Mouse (Mus musculus) midbrain, embryonic 13.5 days (tissue): ENCODE data around the gene Myo1d. TPM values are rescaled to one million over a fixed set of nuclear protein-coding genes. Genes with fewer than 3 reads are reported as not detected.

ENCODE experiments used
- ATAC-seq: fragments of 200-750 bp; cut with Nextera tagmentation; 2 replicates; pipeline ENCODE4 v1.8.0; 2017; ENCODE audit warnings: mild to moderate bottlenecking, moderate TSS enrichment, moderate library complexity
- H3K27ac ChIP-seq: fragments of 300-500 bp; sonication (generic); 2 replicates; pipeline ENCODE4 v1.5.1; 2015; ENCODE audit warnings: inconsistent platforms, mild to moderate bottlenecking, moderate library complexity
- H3K27me3 ChIP-seq: fragments of 300-500 bp; sonication (generic); 2 replicates; pipeline ENCODE4 v1.6.1; 2015; ENCODE audit warnings: mild to moderate bottlenecking, inconsistent platforms
- H3K36me3 ChIP-seq: fragments of 300-500 bp; sonication (generic); 2 replicates; pipeline ENCODE4 v1.6.1; 2015; ENCODE audit warnings: mild to moderate bottlenecking, inconsistent platforms
- H3K4me1 ChIP-seq: fragments of 300-500 bp; sonication (generic); replicated peaks from 2 replicates; pipeline ENCODE4 v1.6.1; 2015; ENCODE audit warnings: inconsistent platforms
- H3K4me2 ChIP-seq: fragments of 300-500 bp; sonication (generic); replicated peaks from 2 replicates; pipeline ENCODE4 v1.6.1; 2015; ENCODE audit warnings: moderate library complexity, mild to moderate bottlenecking, inconsistent platforms
- H3K4me3 ChIP-seq: fragments of 300-500 bp; sonication (generic); replicated peaks from 2 replicates; pipeline ENCODE4 v1.5.1; 2015; ENCODE audit warnings: mild to moderate bottlenecking, inconsistent platforms
- H3K9ac ChIP-seq: fragments of 300-500 bp; sonication (generic); replicated peaks from 2 replicates; pipeline ENCODE4 v1.6.1; 2015; ENCODE audit warnings: mild to moderate bottlenecking, inconsistent platforms
- H3K9me3 ChIP-seq: fragments of 300-500 bp; sonication (generic); 2 replicates; pipeline ENCODE4 v1.6.1; 2016; ENCODE audit warnings: mild to moderate bottlenecking, inconsistent platforms
- WGBS: fragments of 180-500 bp; shearing (Covaris S2); methylation state at CpG from one replicate; pipeline ENCODE4 v1.1.7; 2015; 5-methylcytosine and 5-hydroxymethylcytosine counted together
- polyA plus RNA-seq: library from polyadenylated mRNA; unstranded; fragments of >200 nt; fragmentation: Nextera tagmentation; extraction: Ambion mirVana; gene quantifications from 2 replicates; pipeline ENCODE4 v1.2.1, GENCODE M21; 2015

The Myo1d gene
- 1.5 and 2.1 TPM in 2 replicates for polyA plus RNA-seq

DNA sequence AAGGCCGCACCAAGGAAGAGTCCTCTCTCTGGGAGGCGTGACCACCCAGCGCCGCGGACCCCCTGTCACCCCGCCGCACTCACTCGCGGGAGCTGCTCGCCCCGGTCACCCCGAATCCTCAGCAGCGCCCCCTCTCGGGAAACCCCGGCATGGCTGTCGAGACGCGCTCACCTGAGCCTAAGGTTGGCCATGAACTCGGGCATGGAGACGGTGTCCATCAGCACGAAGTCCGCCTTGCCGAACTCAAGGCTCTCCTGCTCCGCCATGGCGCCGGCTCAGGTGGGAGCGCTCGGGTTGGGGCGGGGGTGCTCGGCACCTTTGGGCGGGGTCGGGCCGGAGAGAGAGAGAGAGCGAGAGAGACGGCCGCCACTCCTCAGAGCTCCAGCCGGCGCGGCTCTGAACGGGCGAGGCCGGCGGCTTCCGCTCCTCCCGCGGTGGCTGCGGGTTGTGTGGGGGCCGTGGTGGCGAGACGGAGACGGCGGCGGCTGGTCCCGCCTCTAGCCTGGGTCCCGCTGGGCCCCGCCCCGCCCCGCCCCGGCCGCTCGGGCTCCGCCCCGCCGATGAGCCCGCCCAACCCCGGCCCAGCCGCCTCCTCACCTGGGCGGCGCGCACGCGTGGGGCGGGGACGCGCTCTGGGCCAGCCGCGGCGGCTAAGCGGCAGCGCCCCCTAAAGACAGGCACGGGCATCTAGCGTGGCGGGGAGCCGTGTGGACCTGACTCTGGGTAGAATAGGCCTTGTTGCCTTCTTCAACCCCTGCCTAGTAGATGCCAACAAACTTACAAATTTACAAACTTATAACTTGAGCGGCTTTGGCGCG, at the start of gene Myo1d:
Gene Myo1d, minus strand, starts transcription at position 499 of the 818 bp plus-strand sequence.
- H3K36me3 ChIP-seq: no peaks in the 10 kb centered on the region
- peak within 1 kb of the TSS; percentile 86 for H3K4me2 ChIP-seq
- H3K4me3 ChIP-seq: peak within 1 kb of the TSS; percentile 68
- WGBS: under 1% methylated on average over 72 of the region's 87 CpGs
- ATAC-seq: peak; percentile 96
- no peak within 1 kb of the TSS for H3K27ac ChIP-seq
- no peaks in the 10 kb centered on the region for H3K9me3 ChIP-seq
- H3K9ac ChIP-seq: peak within 1 kb of the TSS; percentile 70
- peaks cover 6% of the 10 kb centered on the region for H3K4me1 ChIP-seq
- peaks cover 14% of the 10 kb centered on the region for H3K27me3 ChIP-seq

GRCm38 (mm10) chr11:80821794-80822193, 42.0 kb upstream of the Myo1d start:
- Histone ChIP-seq H3K27ac (no peak overlapping the region), H3K36me3 (peaks cover 19% of the 10 kb centered on the region; the same call in 1 of the 2 replicates), H3K9me3 (no peaks in the 10 kb centered on the region), H3K4me2 (no peak overlapping the region), H3K27me3 (no peaks in the 10 kb centered on the region), H3K4me1 (peaks cover 20% of the 10 kb centered on the region; the same call in 1 of the 2 replicates), H3K9ac (no peak overlapping the region), H3K4me3 (no peak overlapping the region)
- ATAC-seq: no peak
- 93% methylated on average over 9 of the region's 9 CpGs for WGBS

- WGBS: 53% methylated on average over 14 of the region's 14 CpGs
- no peak for ATAC-seq
Measured at GRCm38 (mm10) chr11:80821296-80821695, 41.5 kb upstream of the Myo1d start.

GRCm38 (mm10) chr11:80820085-80820484, 40.3 kb upstream of the Myo1d start:
- H3K36me3 ChIP-seq: peaks cover 27% of the 10 kb centered on the region
- H3K27ac ChIP-seq: no peak overlapping the region
- WGBS: 96% methylated on average over 3 of the region's 3 CpGs
- H3K4me1 ChIP-seq: peaks cover 20% of the 10 kb centered on the region; the same call in 1 of the 2 replicates
- ATAC-seq: no peak
- H3K9me3 ChIP-seq: no peaks in the 10 kb centered on the region
- no peak overlapping the region for H3K9ac ChIP-seq
- H3K27me3 ChIP-seq: no peaks in the 10 kb centered on the region
- no peak overlapping the region for H3K4me2 ChIP-seq
- H3K4me3 ChIP-seq: no peak overlapping the region

More at GRCm38 (mm10) chr11:80821296-80821695, 41.5 kb upstream of the Myo1d start:
- H3K9ac ChIP-seq: no peak overlapping the region
- H3K4me2 ChIP-seq: no peak overlapping the region
- peaks cover 19% of the 10 kb centered on the region; the same call in 1 of the 2 replicates for H3K36me3 ChIP-seq
- no peak overlapping the region for H3K27ac ChIP-seq
- no peak overlapping the region for H3K4me3 ChIP-seq
- no peaks in the 10 kb centered on the region for H3K9me3 ChIP-seq
- H3K27me3 ChIP-seq: no peaks in the 10 kb centered on the region
- H3K4me1 ChIP-seq: peaks cover 20% of the 10 kb centered on the region; the same call in 1 of the 2 replicates

- peak; percentile 48; the same call in 1 of the 2 replicates for ATAC-seq
- 43% methylated on average over 11 of the region's 11 CpGs for WGBS
- H3K36me3 ChIP-seq: peaks cover 39% of the 10 kb centered on the region
Measured at GRCm38 (mm10) chr11:80818060-80818697, 38.4 kb upstream of the Myo1d start.

DNA sequence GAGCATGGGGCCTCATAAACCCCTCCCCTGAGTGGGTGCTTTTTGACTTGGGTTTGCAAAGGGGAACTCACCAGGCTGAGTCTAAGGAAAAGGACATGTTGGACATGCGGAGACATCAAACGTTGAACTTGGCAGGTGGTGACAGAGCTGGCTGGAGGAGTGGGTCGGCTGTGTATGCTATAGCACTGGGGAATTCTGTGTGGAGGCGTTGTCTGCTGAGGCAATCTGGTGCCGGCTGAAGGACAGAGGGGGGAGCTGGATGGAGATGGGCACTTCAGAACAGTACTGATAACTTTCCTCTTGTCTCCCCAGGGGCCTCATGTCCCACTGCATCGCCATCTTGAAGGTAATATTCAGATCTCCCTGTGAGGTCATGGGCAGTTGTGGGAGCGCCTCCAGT, 35.5 kb upstream of the Myo1d start:
- Histone ChIP-seq H3K4me1 (peaks cover 29% of the 10 kb centered on the region), H3K36me3 (peaks cover 28% of the 10 kb centered on the region), H3K4me2 (no peak overlapping the region), H3K27me3 (no peaks in the 10 kb centered on the region), H3K4me3 (no peak overlapping the region), H3K27ac (no peak overlapping the region), H3K9ac (no peak overlapping the region), H3K9me3 (no peaks in the 10 kb centered on the region)
- WGBS: 91% methylated on average over 7 of the region's 7 CpGs
- ATAC-seq: no peak

More at GRCm38 (mm10) chr11:80818060-80818697, 38.4 kb upstream of the Myo1d start:
- H3K27me3 ChIP-seq: no peaks in the 10 kb centered on the region
- no peak overlapping the region for H3K27ac ChIP-seq
- no peak overlapping the region for H3K4me3 ChIP-seq
- H3K4me1 ChIP-seq: peaks cover 20% of the 10 kb centered on the region; the same call in 1 of the 2 replicates
- H3K4me2 ChIP-seq: no peak overlapping the region
- H3K9ac ChIP-seq: no peak overlapping the region
- no peaks in the 10 kb centered on the region for H3K9me3 ChIP-seq

DNA sequence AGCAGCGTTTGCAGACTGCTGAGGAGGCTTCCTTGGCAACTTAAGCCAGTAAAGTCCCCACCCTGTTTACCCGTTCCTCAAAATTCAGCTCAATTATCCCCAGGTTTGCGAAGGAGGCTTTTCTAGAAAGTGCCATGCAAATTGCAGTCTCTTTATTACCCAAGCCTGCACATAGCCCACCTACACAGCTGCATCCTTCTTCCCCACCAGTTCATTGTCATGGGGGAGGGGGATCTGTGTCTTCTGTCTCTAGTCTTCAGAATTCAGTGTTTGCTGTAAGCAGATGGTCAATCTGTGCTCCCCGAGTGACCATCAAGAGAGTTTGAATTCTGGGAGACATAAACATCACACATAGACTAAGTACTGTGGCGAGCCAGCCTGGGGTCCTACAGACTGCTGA, 31.3 kb upstream of the Myo1d start:
- H3K9me3 ChIP-seq: no peaks in the 10 kb centered on the region
- ATAC-seq: no peak; the same call in 1 of the 2 replicates
- peaks cover 23% of the 10 kb centered on the region for H3K4me1 ChIP-seq
- peak overlapping the region; percentile 80 for H3K4me2 ChIP-seq
- peaks cover 22% of the 10 kb centered on the region for H3K36me3 ChIP-seq
- peak overlapping the region; percentile 55 for H3K4me3 ChIP-seq
- H3K27me3 ChIP-seq: no peaks in the 10 kb centered on the region; the same call in 1 of the 2 replicates
- no peak overlapping the region for H3K27ac ChIP-seq
- WGBS: 21% methylated on average over 5 of the region's 5 CpGs
- peak overlapping the region; percentile 77 for H3K9ac ChIP-seq

GRCm38 (mm10) chr11:80809993-80810821, 30.4 kb upstream of the Myo1d start, which contains the start of gene Tmem98:
Gene Tmem98 (plus strand): TSS chr11:80810175.
- peak within 1 kb of the TSS; percentile 61 for H3K27ac ChIP-seq
- H3K27me3 ChIP-seq: no peaks in the 10 kb centered on the region; the same call in 1 of the 2 replicates
- H3K9ac ChIP-seq: peak within 1 kb of the TSS; percentile 77
- H3K9me3 ChIP-seq: no peaks in the 10 kb centered on the region
- ATAC-seq: peak; percentile 90
- under 1% methylated on average over 54 of the region's 54 CpGs for WGBS
- H3K4me1 ChIP-seq: peaks cover 23% of the 10 kb centered on the region
- H3K4me3 ChIP-seq: peak within 1 kb of the TSS; percentile 55
- H3K4me2 ChIP-seq: peak within 1 kb of the TSS; percentile 80
- peaks cover 14% of the 10 kb centered on the region for H3K36me3 ChIP-seq

DNA sequence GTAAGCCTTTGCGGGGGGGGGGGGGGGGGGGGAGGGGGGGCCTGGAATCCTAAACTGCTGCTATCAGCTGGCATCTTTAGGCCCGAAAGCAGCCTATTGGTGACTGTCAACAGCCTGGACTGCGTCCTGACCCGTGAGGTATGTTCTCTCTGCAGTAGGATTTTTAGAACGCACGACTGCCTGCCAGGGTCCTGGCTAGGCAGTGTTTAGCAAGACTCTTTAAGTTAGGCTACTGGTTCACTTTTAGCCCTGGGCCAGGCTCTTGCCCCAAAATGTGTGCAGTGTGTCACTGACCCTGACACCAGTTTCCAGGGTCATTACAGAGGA, 29.8 kb upstream of the Myo1d start:
- no peaks in the 10 kb centered on the region; the same call in 1 of the 2 replicates for H3K27me3 ChIP-seq
- H3K9ac ChIP-seq: peak overlapping the region; percentile 77; the same call in 1 of the 2 replicates
- peak overlapping the region; percentile 55 for H3K4me3 ChIP-seq
- H3K36me3 ChIP-seq: peaks cover 14% of the 10 kb centered on the region
- WGBS: 40% methylated on average over 5 of the region's 6 CpGs
- H3K4me1 ChIP-seq: peaks cover 23% of the 10 kb centered on the region
- no peaks in the 10 kb centered on the region for H3K9me3 ChIP-seq
- H3K27ac ChIP-seq: peak overlapping the region; percentile 61
- H3K4me2 ChIP-seq: peak overlapping the region; percentile 80
- ATAC-seq: peak; percentile 55

GRCm38 (mm10) chr11:80808551-80809070, 28.8 kb upstream of the Myo1d start:
- WGBS: 75% methylated on average over 6 of the region's 6 CpGs
- Histone ChIP-seq H3K9ac (no peak overlapping the region), H3K36me3 (peaks cover 5% of the 10 kb centered on the region; the same call in 1 of the 2 replicates), H3K9me3 (no peaks in the 10 kb centered on the region), H3K27me3 (no peaks in the 10 kb centered on the region; the same call in 1 of the 2 replicates), H3K4me2 (no peak overlapping the region), H3K4me3 (no peak overlapping the region), H3K4me1 (peaks cover 23% of the 10 kb centered on the region), H3K27ac (no peak overlapping the region)
- no peak for ATAC-seq

DNA sequence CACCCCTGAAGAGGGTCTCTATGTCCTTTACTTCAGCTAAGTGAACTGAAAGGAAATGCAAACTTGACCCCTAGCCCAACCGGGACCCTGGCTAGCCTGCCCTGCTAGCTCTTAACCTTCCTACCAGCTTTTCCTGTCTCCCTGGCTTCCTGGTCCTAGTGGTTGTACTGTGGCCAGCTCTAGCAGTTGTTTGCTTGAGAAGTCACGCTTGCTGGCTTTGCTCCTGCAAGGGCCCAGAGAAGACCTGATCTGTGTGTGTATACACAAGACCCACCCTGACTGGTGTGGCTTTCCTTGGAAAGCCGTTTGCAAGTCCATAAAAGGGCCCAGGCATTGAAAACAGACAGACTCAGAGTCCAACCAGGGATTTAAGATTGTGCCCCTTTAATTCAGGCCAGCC, 22.9 kb upstream of the Myo1d start:
- H3K36me3 ChIP-seq: no peaks in the 10 kb centered on the region
- no peak overlapping the region for H3K4me2 ChIP-seq
- 67% methylated on average over 3 of the region's 3 CpGs for WGBS

More for the DNA sequence above, 22.9 kb upstream of the Myo1d start:
- Histone ChIP-seq H3K27ac (no peak overlapping the region), H3K4me3 (no peak overlapping the region), H3K4me1 (no peaks in the 10 kb centered on the region), H3K9me3 (no peaks in the 10 kb centered on the region), H3K9ac (no peak overlapping the region), H3K27me3 (no peaks in the 10 kb centered on the region; the same call in 1 of the 2 replicates)
- ATAC-seq: no peak
